Mouse (Mus musculus) right cerebral cortex, postnatal 4 days (tissue): ENCODE measurements around the gene Ppil4.

Experiments used
- DNase-seq: peaks from one replicate; pipeline ENCODE4 v3.0.0-alpha.2; 2022

The Ppil4 gene

DNA sequence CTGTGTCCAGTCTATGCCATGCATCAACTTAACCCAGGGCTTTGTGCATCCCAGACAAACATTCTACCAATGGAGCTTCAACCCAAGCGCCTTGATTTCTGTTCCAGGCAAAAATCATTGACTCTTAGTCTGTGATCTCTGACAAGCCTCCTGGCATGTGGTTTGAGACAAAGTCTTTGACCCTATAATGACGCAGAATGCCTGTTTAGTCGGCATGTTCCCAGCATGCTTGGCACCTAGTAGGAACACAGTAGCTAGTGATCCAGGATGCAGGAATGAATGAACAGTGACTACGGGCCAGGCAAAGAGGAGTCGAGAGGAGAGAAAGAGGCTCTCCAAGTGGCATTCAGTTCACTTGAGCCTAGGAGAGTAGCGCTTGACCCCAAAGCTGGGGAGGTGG, 70.7 kb downstream of the Ppil4 start:
- no peak for DNase-seq

DNA sequence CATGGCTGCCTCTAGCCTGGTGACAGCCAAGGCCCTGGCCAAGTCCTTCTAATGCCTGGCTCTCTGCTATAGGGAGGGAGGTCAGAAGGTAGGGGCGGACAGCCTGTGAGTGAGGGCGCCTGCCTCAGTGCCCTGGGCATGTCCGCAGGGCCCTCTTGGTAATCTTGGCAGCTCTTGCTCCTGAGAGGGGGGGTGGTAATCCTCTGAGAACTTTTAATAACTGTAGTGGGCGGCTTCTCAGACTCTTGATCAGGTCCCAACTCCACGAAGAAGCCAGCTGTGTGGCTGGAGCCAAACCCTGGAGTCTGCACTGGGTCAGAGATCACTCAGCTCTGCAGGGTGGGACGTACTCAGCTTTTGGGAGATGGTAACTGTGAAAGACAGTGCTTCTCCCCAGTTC, 71.5 kb downstream of the Ppil4 start:
- no peak for DNase-seq

DNA sequence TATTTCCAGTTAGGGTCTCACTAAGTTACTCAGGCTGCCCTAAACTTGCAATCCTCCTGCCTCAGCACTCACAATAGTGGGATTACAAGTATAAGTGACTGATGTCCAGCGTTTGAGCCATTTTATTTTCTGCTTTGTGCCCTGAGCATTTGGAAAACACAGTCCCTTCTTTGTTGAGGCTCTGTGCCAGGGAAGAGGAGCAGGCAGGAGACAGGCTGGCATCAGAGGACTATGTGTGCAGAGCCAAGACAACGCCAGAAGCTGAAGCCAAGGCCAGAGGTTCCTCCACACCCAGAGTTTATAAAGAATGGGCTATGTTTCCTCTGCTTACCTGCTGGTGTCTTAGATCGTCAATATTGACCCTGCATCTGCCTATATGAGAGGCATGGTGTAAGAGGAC, 72.1 kb downstream of the Ppil4 start:
- no peak for DNase-seq

DNA sequence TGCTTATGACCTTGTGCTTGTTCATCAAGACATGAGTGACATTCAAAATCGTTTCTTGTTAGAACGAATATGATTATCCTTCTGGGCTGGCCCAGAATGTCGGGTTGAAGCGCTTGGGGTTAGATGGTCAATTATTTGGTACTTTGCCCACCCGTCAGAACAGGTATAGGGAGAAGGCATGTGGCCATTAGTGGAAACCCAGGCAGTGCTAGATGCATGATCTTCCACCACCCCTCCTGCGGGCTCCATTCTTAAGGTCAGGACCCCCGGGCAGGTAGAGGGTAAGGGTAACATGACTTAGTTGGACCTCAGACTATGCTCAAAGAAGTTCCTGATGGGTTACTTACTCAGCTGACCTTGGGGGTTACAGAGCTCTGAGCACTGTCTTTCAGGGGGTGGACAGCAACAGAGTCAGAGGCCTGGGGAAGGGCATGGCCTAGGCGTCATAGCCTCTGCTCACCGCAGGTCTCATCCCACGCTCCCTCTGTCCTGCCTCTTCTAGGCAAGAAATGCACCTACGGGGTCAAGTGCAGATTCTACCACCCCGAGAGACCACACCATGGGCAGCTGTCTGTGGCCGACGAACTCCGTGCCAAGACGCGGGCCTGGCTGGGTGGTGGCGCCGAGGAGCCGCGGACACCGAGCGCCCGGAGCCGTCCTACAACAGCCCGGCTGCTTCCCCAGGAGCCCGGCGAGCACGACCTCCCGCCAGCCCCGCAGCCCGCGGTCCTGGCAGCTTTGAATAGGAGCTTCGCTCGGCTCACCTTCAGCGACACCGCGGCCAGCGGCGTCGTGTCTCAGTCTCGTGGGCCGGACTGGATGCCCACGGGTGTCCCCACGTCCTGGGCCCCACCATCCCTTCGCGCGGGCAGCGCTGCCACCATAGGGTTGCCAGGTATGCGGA, 74.3 kb downstream of the Ppil4 start:
- DNase-seq = peak; percentile 36

DNA sequence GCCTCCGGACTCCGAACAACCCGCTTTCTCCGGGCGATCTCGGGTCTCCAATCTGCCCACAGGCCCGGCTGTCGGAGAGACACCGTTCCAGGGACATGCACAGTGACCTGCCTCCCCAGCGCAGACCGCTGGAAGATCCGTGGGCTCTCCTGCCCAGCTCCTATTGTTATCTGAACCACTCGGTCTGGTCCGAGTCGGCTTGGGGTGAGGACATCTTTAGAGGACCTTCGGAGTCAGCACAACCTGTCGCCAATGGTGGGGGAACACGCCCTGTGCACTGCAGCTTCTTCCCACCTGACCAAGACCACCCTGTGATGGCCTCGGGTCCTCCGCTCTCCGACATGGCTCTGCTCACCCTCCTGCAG, 75.0 kb downstream of the Ppil4 start:
- no peak for DNase-seq

DNA sequence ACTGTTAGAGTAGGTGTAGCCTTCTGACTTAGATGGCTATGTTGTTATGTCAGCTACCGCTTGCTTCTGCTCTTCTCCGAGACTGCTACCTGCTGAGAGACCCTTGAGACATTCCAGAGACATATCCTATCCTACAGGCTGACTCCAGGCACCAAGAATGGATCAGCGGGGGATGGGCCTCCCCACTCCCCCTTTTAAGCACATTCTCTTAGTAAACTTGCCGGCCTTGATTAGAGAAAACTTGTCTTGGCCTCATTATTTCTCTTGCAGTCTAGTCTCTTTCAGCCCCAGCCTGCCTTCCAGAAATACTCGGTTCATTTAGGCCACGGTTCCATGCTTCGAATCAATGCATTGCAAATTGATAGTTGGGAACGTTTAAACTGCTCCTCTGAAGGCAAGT, 77.1 kb downstream of the Ppil4 start:
- DNase-seq = no peak

DNA sequence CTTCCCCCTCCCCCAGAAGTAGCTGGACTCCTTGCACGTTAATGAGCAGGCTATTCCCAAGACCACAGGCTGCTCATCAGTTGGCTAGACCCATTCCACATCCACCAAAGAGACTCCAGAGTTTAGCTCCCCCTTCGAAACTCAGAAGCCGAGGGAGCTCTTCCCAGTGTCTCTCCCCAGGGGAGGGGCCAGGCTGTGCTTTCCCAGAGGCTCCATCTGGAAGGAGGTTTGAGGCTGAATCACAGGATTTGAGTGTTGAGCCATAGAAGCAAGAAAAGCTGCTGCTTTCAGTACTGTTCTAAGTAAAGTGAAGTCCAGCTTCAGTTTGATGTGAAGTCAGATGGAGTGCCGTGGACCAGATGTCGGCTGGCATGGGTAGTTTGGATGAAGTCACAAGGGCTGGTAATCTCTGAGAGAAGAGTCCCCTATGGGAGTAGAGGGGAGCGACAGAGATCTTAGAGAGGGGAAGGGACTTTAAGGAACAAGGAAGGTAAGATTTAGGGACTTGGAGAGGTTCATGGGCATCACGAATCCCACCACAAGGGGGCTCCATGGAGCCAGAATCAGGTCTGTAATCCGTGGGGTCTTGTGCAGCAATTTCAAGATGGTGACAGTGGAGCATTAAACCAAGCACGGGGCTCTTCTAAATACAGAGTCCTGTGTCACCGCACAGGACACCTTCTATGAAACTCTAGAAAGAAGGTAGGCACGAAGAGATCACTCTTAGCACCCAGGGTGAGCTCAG, 78.1 kb downstream of the Ppil4 start:
- peak; percentile 51 for DNase-seq

DNA sequence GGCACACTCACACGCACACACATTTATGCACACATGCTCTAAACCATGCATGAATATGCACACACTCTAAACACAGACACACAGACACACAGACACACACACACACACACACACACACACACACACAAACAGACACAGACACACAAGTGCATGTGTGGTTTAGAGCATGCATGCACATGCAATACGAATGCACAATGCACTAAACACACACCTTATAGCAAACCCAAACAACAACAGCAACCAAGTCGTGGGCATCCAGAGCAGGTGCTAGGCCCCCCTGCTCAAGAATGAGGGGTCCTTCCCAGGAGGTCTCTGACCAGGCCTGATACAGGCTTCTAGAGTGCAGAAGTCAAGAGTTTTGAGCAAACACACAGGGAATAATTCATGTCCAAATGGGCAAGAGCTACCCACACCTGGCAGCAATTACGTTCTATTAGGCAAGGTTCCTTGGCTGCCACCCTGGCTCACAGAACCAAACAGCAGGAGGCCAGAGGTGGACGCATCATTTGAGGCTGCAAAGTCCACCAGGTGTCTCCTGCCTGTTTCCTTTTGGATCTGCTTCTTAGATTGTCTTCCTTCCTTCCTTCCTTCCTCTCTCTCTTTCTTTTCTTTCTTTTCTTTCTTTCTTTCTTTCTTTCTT, 78.8 kb downstream of the Ppil4 start:
- no peak for DNase-seq
